16 mouse cellular contexts compared by ENCODE assay signal in the genomic region with DNA sequence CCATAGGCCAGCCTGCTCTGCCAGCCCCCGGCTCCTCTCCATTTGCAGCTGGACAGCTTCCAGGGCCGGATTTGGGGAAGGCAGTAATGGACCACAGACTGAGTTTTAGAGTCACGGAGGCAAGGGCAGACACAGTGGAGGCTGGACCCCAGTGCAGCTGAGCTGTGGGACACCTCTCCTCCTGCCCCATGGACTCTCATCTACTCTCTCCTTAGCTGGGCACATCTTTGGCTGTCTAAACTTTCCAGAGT.
DNase-seq lines count a peak whose midpoint lies in the region; ATAC-seq and TF ChIP-seq lines count a peak whose summit lies in the region.
"Had no signal": no experiment of that assay in that cellular context is flagged by ENCODE, and none has a peak within 500 bp of the region (broad histone marks: within the 10 kb centered on the region; RNA-seq: fewer than 3 reads in every experiment).

No protein-coding gene starts in this region.

- 12% methylated on average over 3 of the region's 3 CpGs for WGBS in forebrain, postnatal 0 days
- WGBS in midbrain, embryonic 12.5 days, result 7% methylated on average over 3 of the region's 3 CpGs

- peak overlapping the region; percentile 82 for H3K27ac ChIP-seq in forebrain, postnatal 0 days (ENCODE audit: low read depth, low read length)
- H3K27ac ChIP-seq in midbrain, embryonic 12.5 days (replicated peaks), result peak overlapping the region; percentile 90
- H3K27ac ChIP-seq: embryonic facial prominence, embryonic 12.5 days; limb, embryonic 12.5 days had no signal

- H3K4me1 ChIP-seq in forebrain, postnatal 0 days (ENCODE audit: insufficient read depth), result peaks cover 24% of the 10 kb centered on the region
- peaks cover 70% of the 10 kb centered on the region for H3K4me1 ChIP-seq in midbrain, embryonic 12.5 days

- H3K36me3 ChIP-seq in forebrain, postnatal 0 days (ENCODE audit: insufficient read depth), result no peaks in the 10 kb centered on the region
- H3K36me3 ChIP-seq in midbrain, embryonic 12.5 days, result no peaks in the 10 kb centered on the region
- H3K36me3 ChIP-seq: embryonic facial prominence, embryonic 12.5 days; limb, embryonic 12.5 days had no signal

- H3K4me2 ChIP-seq in forebrain, postnatal 0 days (ENCODE audit: low read depth), result no peak overlapping the region
- peak overlapping the region; percentile 27 for H3K4me2 ChIP-seq in midbrain, embryonic 12.5 days (replicated peaks)
- H3K4me2 ChIP-seq: embryonic facial prominence, embryonic 12.5 days; limb, embryonic 12.5 days had no signal

- no peaks in the 10 kb centered on the region for H3K27me3 ChIP-seq in forebrain, postnatal 0 days (ENCODE audit: insufficient read depth, low read length)
- H3K27me3 ChIP-seq in midbrain, embryonic 12.5 days, result peaks cover 34% of the 10 kb centered on the region

- no peak; the same call in 1 of the 2 replicates for ATAC-seq in forebrain, postnatal 0 days
- no peak for ATAC-seq in midbrain, embryonic 12.5 days (ENCODE audit: low FRiP score, low read depth)
- ATAC-seq: CD4-positive, CD25-positive, alpha-beta regulatory T cell, adult 4 months; liver, postnatal 0 days had no signal

- no peak for TF ChIP-seq CTCF in forebrain, postnatal 0 days (IDR thresholded peaks at IDR 0.05; ENCODE audit: low read depth)

- no peak overlapping the region for H3K4me3 ChIP-seq in forebrain, postnatal 0 days (ENCODE audit: low read depth, low read length)
- H3K4me3 ChIP-seq in midbrain, embryonic 12.5 days, result no peak overlapping the region
- H3K4me3 ChIP-seq: embryonic facial prominence, embryonic 12.5 days; limb, embryonic 12.5 days had no signal

- no peaks in the 10 kb centered on the region for H3K9me3 ChIP-seq in forebrain, postnatal 0 days (ENCODE audit: low read length)
- no peaks in the 10 kb centered on the region for H3K9me3 ChIP-seq in midbrain, embryonic 12.5 days
- H3K9me3 ChIP-seq: embryonic facial prominence, embryonic 12.5 days; limb, embryonic 12.5 days had no signal

- peak; percentile 49 for DNase-seq in right cerebral cortex, postnatal 4 days
- no peak for DNase-seq in right cerebral cortex, postnatal 14 days
- DNase-seq in forebrain, postnatal 0 days, result no peak
- no peak for DNase-seq in testis, postnatal 14 days (ENCODE audit: low spot score)
- no peak for DNase-seq in kidney, postnatal 14 days
- no peak for DNase-seq in spleen, postnatal 4 days (ENCODE audit: low spot score in 2 of 2)
- DNase-seq: cerebellum, adult 9-10 months; heart, adult 18-20 months; kidney, adult 8-10 months; liver, postnatal 0 days; right cerebral cortex, postnatal 25 days; thymus, postnatal 25 days had no signal

- H3K9ac ChIP-seq in forebrain, postnatal 0 days, result no peak overlapping the region
- H3K9ac ChIP-seq in midbrain, embryonic 12.5 days (replicated peaks), result no peak overlapping the region
- H3K9ac ChIP-seq: embryonic facial prominence, embryonic 12.5 days; limb, embryonic 12.5 days; liver, postnatal 0 days had no signal
